Mouse (Mus musculus): ENCODE data around the gene Majin.

DNA sequence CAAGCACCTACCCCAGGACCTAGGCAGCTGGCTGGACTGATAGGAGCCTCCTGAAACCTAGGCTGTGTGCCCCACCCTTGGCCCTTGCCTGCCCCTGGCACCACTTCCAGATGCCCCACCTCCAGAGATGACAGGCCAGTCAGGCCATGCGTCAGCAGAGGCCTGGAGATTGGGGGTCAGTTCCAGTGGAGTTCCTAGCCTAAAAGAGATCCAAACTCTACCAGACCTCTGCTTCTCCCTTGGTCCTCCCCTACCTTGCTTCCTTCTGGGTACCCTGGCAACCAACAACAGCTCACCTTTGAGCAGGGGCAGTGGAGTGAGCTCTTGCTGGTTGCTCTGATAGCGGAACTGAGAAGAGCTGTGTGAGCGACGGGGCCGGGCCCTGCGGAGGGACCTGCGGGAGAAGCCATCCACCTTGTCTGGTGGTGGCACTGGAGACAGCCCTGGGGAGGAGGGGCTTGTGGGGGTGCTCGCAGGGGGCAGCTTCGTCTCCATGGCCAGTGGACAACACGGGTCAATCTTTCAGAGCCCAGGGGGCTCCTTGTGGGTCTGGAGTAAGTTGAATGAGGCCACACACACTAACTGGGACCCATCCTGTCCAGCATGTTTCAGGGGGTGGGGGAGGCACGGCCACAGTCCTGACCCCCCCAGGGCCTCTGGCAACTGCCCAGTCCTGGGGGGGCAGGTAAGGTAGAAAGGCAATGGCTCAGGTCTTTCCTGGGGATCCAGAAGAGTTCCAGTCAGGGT lies 50.3 kb downstream of the Majin start:
- no peak for TF ChIP-seq POLR2A (IDR thresholded peaks at IDR 0.05; ENCODE audit: low read depth, low read length)
- TF ChIP-seq CTCF (IDR thresholded peaks at IDR 0.05; ENCODE audit: extremely low read depth, insufficient read length, insufficient replicate concordance, low read depth, low read length): no peak
